Mouse (Mus musculus) yolk sac, embryonic 10.5 days (tissue): ENCODE data around the gene Sec22b.

Experiments used
- DNase-seq: peaks from one replicate; pipeline ENCODE4 v3.0.0-alpha.2; 2017; ENCODE audit warnings: low spot score

Gene Sec22b

GRCm38 (mm10) chr3:97940511-97941204 is 39.7 kb downstream of the Sec22b start:
- no peak for DNase-seq

GRCm38 (mm10) chr3:97941440-97942259 is 40.7 kb downstream of the Sec22b start:
- no peak for DNase-seq

- DNase-seq = peak; percentile 84
Observed at GRCm38 (mm10) chr3:97942260-97942950, 41.4 kb downstream of the Sec22b start.

- DNase-seq = no peak
Observed at GRCm38 (mm10) chr3:97944462-97944861, 43.5 kb downstream of the Sec22b start.

GRCm38 (mm10) chr3:97946439-97946838 is 45.4 kb downstream of the Sec22b start:
- no peak for DNase-seq

GRCm38 (mm10) chr3:97948518-97948917 is 47.5 kb downstream of the Sec22b start:
- DNase-seq = no peak

- no peak for DNase-seq
Observed at GRCm38 (mm10) chr3:97949946-97950345, 49.0 kb downstream of the Sec22b start.

GRCm38 (mm10) chr3:97951134-97951533 is 50.1 kb downstream of the Sec22b start:
- DNase-seq = no peak

- DNase-seq = no peak
Observed at GRCm38 (mm10) chr3:97953196-97953595, 52.2 kb downstream of the Sec22b start.

- DNase-seq = no peak
Observed at GRCm38 (mm10) chr3:97956322-97956721, 55.3 kb downstream of the Sec22b start.

GRCm38 (mm10) chr3:97956926-97957325 is 55.9 kb downstream of the Sec22b start:
- DNase-seq = no peak

GRCm38 (mm10) chr3:97960783-97961594 is 60.0 kb downstream of the Sec22b start:
- no peak for DNase-seq

GRCm38 (mm10) chr3:97961962-97962361 is 61.0 kb downstream of the Sec22b start:
- no peak for DNase-seq

- DNase-seq = peak; percentile 39
Observed at GRCm38 (mm10) chr3:97964878-97965353, 63.9 kb downstream of the Sec22b start.

- DNase-seq = no peak
Observed at GRCm38 (mm10) chr3:97967627-97968026, 66.6 kb downstream of the Sec22b start.

GRCm38 (mm10) chr3:97968191-97968590 is 67.2 kb downstream of the Sec22b start:
- DNase-seq = no peak

GRCm38 (mm10) chr3:97969019-97969418 is 68.0 kb downstream of the Sec22b start:
- no peak for DNase-seq

GRCm38 (mm10) chr3:97971117-97971516 is 70.1 kb downstream of the Sec22b start:
- DNase-seq = no peak

- DNase-seq = no peak
Observed at GRCm38 (mm10) chr3:97972200-97972599, 71.2 kb downstream of the Sec22b start.

- peak; percentile 45 for DNase-seq
Observed at GRCm38 (mm10) chr3:97972707-97973106, 71.7 kb downstream of the Sec22b start.
